Mouse (Mus musculus): ENCODE measurements around the gene Kat2a. TPM values are rescaled to one million over a fixed set of nuclear protein-coding genes. Genes with fewer than 3 reads are reported as not detected.
A peak's percentile ranks its signal among the peaks of the same experiment; 100 is the strongest.

Kat2a gene
- polyA plus RNA-seq, 1 experiment, result 25.9 TPM

DNA sequence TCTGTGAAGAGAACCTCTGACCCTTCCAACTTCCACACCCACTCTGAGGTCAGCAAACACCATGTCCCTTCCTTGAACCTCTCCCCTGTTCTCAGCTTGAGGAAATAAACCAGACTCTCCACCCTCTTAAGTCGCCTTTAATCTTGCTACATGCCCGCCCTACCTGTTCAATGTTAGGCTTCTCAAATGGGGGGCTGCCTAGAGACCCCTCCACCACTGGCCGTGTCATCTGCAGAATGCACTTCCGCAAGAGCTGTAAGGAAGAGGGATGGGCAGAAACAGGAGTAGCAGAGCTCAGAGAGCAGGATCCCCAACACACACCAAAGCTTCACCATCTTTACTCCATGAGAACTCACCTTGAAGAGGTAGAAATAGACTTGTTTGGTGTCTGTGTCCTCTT is 1.3 kb downstream of the Kat2a start:
- no peak for DNase-seq
- H3K27ac ChIP-seq (ENCODE audit: insufficient read depth, low read depth, low read length), result no peak overlapping the region
- no peaks in the 10 kb centered on the region for H3K27me3 ChIP-seq (replicated peaks; ENCODE audit: control insufficient read depth, insufficient read depth, low read length)
- no peak overlapping the region for H3K4me3 ChIP-seq (ENCODE audit: insufficient read depth, low read depth, low read length)
- no peaks in the 10 kb centered on the region for H3K36me3 ChIP-seq (ENCODE audit: control insufficient read depth, insufficient read depth, low read length)
- 92% methylated on average over 4 of the region's 4 CpGs for WGBS
- H3K4me1 ChIP-seq (ENCODE audit: control insufficient read depth, insufficient read depth, low read length), result peaks cover 4% of the 10 kb centered on the region; the same call in 1 of the 2 replicates
- TF ChIP-seq CTCF (conservative IDR thresholded peaks at IDR 0.05; ENCODE audit: insufficient read depth, insufficient read length, low read depth, low read length) (no peak), POLR2A (IDR thresholded peaks at IDR 0.05; ENCODE audit: low read depth, low read length) (no peak)

DNA sequence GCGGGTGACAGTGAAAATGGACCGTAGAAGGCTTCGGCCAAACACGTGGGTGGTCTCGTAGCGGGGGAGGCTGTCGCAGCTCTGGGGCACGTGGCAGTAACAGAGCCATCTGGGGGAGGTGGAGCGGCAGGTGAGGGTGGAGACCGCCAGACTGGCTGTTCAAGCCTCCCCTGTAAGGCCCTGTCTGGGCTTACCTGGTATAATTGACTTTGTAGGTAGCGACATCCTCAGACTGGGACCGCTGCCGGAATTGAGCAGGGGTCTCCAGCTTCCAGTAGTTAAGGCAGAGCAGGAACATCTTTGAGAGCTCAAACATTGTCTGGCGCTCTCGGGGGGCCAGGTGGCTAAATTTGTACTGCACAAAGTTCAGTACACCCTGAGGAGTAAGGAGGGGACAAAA is 1.7 kb downstream of the Kat2a start:
- no peak for TF ChIP-seq CTCF (conservative IDR thresholded peaks at IDR 0.05; ENCODE audit: insufficient read depth, insufficient read length, low read depth, low read length)
- Histone ChIP-seq H3K4me1 (ENCODE audit: control insufficient read depth, insufficient read depth, low read length) (peaks cover 4% of the 10 kb centered on the region; the same call in 1 of the 2 replicates), H3K36me3 (ENCODE audit: control insufficient read depth, insufficient read depth, low read length) (no peaks in the 10 kb centered on the region), H3K27ac (ENCODE audit: insufficient read depth, low read depth, low read length) (no peak overlapping the region), H3K27me3 (replicated peaks; ENCODE audit: control insufficient read depth, insufficient read depth, low read length) (no peaks in the 10 kb centered on the region), H3K4me3 (ENCODE audit: insufficient read depth, low read depth, low read length) (no peak overlapping the region)
- DNase-seq, result no peak
- WGBS, result 84% methylated on average over 15 of the region's 15 CpGs

DNA sequence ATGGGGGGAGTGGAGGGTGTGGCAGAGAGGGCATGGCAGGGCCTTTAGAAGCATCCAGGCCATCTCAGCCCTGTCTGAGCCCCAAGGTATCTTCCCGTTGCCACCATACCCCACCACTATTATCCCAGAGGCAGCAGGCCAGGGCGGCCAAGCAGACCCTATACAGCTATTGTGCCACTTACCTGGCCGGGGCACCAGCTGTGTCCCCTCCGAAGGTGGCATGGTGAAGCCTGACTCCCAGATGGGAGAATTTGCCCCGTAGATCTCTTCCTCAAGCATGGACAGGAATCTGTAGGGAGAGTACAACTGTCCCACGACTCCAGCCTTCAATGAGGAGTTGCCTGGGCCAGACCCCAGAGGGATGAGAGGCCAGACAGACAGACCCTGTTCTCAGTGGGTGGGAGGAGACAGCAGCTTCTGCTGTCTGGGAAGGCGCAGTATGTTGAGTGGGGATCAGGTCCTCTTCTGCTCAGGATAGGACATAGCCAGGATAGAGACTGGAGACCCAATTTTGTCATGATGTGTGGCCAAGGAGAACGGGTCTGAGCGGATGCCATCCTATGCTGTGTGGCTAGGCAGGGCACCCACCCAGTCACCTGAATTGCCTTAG is 3.0 kb downstream of the Kat2a start:
- Histone ChIP-seq H3K27me3 (replicated peaks; ENCODE audit: control insufficient read depth, insufficient read depth, low read length) (no peaks in the 10 kb centered on the region), H3K27ac (ENCODE audit: insufficient read depth, low read depth, low read length) (no peak overlapping the region), H3K4me1 (ENCODE audit: control insufficient read depth, insufficient read depth, low read length) (peaks cover 4% of the 10 kb centered on the region; the same call in 1 of the 2 replicates), H3K36me3 (ENCODE audit: control insufficient read depth, insufficient read depth, low read length) (no peaks in the 10 kb centered on the region), H3K4me3 (ENCODE audit: insufficient read depth, low read depth, low read length) (no peak overlapping the region)
- TF ChIP-seq CTCF (conservative IDR thresholded peaks at IDR 0.05; ENCODE audit: insufficient read depth, insufficient read length, low read depth, low read length), result no peak
- TF ChIP-seq POLR2A (IDR thresholded peaks at IDR 0.05; ENCODE audit: low read depth, low read length), result no peak
- DNase-seq, result no peak
- 93% methylated on average over 9 of the region's 9 CpGs for WGBS

DNA sequence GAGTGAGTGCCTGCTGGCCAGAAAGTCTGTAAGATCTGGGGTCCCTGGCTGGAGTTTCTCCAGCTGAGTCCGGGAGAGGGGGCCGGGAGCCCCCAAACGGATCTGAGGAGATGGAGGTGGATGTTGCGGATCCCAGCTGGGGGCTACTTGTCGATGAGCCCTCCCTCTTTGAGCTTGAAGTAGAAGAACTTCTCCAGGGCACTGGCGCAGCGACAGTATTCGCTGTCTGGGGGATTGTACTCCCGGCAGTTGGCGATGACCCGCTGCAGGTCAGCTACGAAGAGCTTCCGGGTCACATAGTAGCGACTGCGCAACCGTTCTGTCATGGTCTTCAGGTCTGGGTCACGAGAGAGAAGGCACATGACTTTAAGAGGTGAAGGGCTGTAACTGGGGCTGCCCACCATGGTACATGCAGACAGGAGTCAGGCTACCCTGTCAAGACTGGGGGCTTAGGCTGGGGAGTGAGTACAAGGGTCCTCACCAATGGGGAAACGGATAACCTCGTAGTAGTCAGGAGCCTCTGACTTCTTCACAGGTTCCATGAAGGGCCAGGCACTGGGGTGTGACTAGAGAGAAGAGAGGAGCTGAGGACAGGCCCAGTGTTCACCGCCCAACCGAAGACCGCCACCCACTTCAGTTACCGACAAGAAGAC is 7.0 kb downstream of the Kat2a start:
- no peak overlapping the region for H3K4me3 ChIP-seq (ENCODE audit: insufficient read depth, low read depth, low read length)
- TF ChIP-seq POLR2A (IDR thresholded peaks at IDR 0.05; ENCODE audit: low read depth, low read length), result no peak
- TF ChIP-seq CTCF (conservative IDR thresholded peaks at IDR 0.05; ENCODE audit: insufficient read depth, insufficient read length, low read depth, low read length), result no peak
- no peaks in the 10 kb centered on the region for H3K36me3 ChIP-seq (ENCODE audit: control insufficient read depth, insufficient read depth, low read length)
- DNase-seq, result no peak
- no peak overlapping the region for H3K27ac ChIP-seq (ENCODE audit: insufficient read depth, low read depth, low read length)
- no peaks in the 10 kb centered on the region for H3K27me3 ChIP-seq (replicated peaks; ENCODE audit: control insufficient read depth, insufficient read depth, low read length)
- peaks cover 7% of the 10 kb centered on the region for H3K4me1 ChIP-seq (ENCODE audit: control insufficient read depth, insufficient read depth, low read length)
- 91% methylated on average over 23 of the region's 23 CpGs for WGBS

DNA sequence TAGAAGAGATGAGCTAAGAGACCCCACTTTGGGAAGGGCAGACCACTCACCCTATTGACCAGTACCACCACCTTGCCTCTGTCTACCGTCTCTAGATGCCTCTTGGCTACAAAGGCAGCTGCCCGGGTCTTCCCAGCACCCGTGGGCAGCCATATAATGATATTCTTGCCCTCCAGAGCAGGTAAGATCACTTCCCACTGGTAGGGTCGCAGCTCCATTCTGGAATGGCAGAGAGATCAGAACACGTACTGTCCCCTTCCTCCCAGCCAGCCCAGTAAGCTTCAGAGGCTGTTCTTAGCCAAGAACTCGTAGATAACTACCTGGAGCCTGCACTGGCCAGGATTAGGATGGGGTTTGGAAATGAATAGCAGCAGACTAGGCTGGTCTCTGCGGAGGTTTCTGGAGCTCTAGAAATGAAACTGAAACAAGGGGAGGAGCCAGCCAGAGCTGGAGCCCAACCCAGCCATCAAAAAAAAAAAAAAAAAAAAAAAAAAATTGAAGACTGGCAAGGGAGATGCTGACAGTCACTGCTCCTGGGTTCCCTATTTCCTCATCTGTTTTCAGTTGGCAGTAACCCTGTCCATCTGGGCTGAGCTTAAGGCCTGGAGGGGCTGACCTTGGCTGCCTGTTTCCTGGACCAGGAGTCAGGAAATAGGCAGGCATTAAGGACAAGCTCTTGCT is 8.3 kb downstream of the Kat2a start, which contains the start of gene Dhx58:
TSS of gene Dhx58 (minus strand) at position 421 of the 681 bp plus-strand sequence.
- Histone ChIP-seq H3K4me1 (ENCODE audit: control insufficient read depth, insufficient read depth, low read length) (peaks cover 7% of the 10 kb centered on the region), H3K36me3 (ENCODE audit: control insufficient read depth, insufficient read depth, low read length) (no peaks in the 10 kb centered on the region), H3K4me3 (ENCODE audit: insufficient read depth, low read depth, low read length) (peak within 1 kb of the TSS; percentile 48), H3K27me3 (replicated peaks; ENCODE audit: control insufficient read depth, insufficient read depth, low read length) (no peaks in the 10 kb centered on the region), H3K27ac (ENCODE audit: insufficient read depth, low read depth, low read length) (peak within 1 kb of the TSS; percentile 37; the same call in 1 of the 2 replicates)
- WGBS, result 54% methylated on average over 7 of the region's 7 CpGs
- TF ChIP-seq POLR2A (IDR thresholded peaks at IDR 0.05; ENCODE audit: low read depth, low read length) (no peak), CTCF (conservative IDR thresholded peaks at IDR 0.05; ENCODE audit: insufficient read depth, insufficient read length, low read depth, low read length) (no peak)
- DNase-seq, result peak; percentile 46

DNA sequence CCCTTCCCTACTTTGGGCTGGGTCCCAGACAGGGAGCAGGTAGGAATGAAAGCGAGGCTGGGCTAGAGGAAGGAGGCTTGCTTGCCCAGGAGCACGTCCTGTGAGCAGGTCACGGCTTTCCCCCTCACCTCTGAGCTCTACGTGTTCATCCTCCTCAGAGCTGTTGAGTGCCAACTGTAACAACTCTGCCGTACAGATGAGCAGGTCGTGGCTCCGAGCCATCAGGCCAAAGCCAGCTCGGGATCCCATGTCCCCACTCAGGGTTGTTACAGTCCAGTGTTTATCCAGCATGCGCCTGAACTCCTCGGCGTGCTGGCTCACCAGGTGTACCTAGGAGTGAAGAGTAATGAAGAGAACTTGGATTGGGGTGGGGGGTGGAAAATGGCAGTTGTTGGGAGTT is 8.9 kb downstream of the Kat2a start:
- TF ChIP-seq POLR2A (IDR thresholded peaks at IDR 0.05; ENCODE audit: low read depth, low read length), result no peak
- no peak for TF ChIP-seq CTCF (conservative IDR thresholded peaks at IDR 0.05; ENCODE audit: insufficient read depth, insufficient read length, low read depth, low read length)
- H3K4me3 ChIP-seq (ENCODE audit: insufficient read depth, low read depth, low read length), result peak overlapping the region; percentile 48; the same call in 1 of the 2 replicates
- no peak overlapping the region for H3K27ac ChIP-seq (ENCODE audit: insufficient read depth, low read depth, low read length)
- peak; percentile 80 for DNase-seq
- H3K27me3 ChIP-seq (replicated peaks; ENCODE audit: control insufficient read depth, insufficient read depth, low read length), result no peaks in the 10 kb centered on the region
- H3K36me3 ChIP-seq (ENCODE audit: control insufficient read depth, insufficient read depth, low read length), result no peaks in the 10 kb centered on the region
- H3K4me1 ChIP-seq (ENCODE audit: control insufficient read depth, insufficient read depth, low read length), result peaks cover 7% of the 10 kb centered on the region
- 46% methylated on average over 11 of the region's 11 CpGs for WGBS

DNA sequence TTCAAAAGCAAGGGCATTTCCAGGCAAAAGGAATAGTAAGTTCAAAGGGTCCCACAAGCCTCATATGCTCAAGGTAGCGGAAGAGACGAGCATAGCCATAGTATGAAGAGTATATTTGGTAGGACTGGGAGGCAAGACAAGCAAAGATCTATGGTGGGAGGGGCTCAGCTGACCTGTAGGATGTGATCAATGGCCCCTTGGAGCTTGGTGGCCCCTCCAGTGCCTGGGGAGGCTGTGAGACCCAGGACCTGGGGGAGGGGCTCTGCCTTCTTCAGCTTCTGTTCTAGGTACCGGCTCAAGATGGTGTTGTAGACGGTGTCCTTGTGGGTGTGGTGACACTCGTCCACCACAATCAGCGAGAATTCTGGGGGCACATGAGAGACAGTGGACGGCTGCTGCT is 9.4 kb downstream of the Kat2a start:
- no peaks in the 10 kb centered on the region for H3K27me3 ChIP-seq (replicated peaks; ENCODE audit: control insufficient read depth, insufficient read depth, low read length)
- WGBS, result 46% methylated on average over 7 of the region's 7 CpGs
- H3K27ac ChIP-seq (ENCODE audit: insufficient read depth, low read depth, low read length), result no peak overlapping the region

More for the DNA sequence above, 9.4 kb downstream of the Kat2a start:
- TF ChIP-seq CTCF (conservative IDR thresholded peaks at IDR 0.05; ENCODE audit: insufficient read depth, insufficient read length, low read depth, low read length), result no peak
- TF ChIP-seq POLR2A (IDR thresholded peaks at IDR 0.05; ENCODE audit: low read depth, low read length), result no peak
- Histone ChIP-seq H3K4me1 (ENCODE audit: control insufficient read depth, insufficient read depth, low read length) (peaks cover 7% of the 10 kb centered on the region), H3K36me3 (ENCODE audit: control insufficient read depth, insufficient read depth, low read length) (no peaks in the 10 kb centered on the region), H3K4me3 (ENCODE audit: insufficient read depth, low read depth, low read length) (peak overlapping the region; percentile 31; the same call in 1 of the 2 replicates)
- DNase-seq, result no peak

Data from kidney, adult 2 months (tissue).